Mouse (Mus musculus) midbrain, postnatal 0 days (tissue): Measurements from ENCODE around the gene Trim17. TPM values are rescaled to one million over a fixed set of nuclear protein-coding genes. Genes with fewer than 3 reads are reported as not detected.

Experiments
- ATAC-seq: fragments of 200-750 bp; cut with Nextera tagmentation; 2 replicates; pipeline ENCODE4 v1.8.0; 2017; ENCODE audit warnings: moderate number of reproducible peaks, mild to moderate bottlenecking, moderate TSS enrichment, moderate library complexity; ENCODE audit not compliant: low FRiP score
- DNase-seq: peaks from one replicate; pipeline ENCODE4 v3.0.0-alpha.2; 2015; ENCODE audit warnings: low spot score
- H3K27ac ChIP-seq: fragments of 300-500 bp; sonication (generic); 2 replicates; pipeline ENCODE4 v1.5.1; 2014; ENCODE audit warnings: low read depth, mild to moderate bottlenecking, low read length, mixed read lengths
- H3K27me3 ChIP-seq: fragments of 300-500 bp; sonication (generic); 2 replicates; pipeline ENCODE4 v1.6.1; 2014; ENCODE audit warnings: low read length, control low read depth, mixed read lengths; ENCODE audit not compliant: insufficient read depth
- H3K36me3 ChIP-seq: fragments of 300-500 bp; sonication (generic); 2 replicates; pipeline ENCODE4 v1.6.1; 2014; ENCODE audit warnings: low read length, control low read depth, mixed read lengths; ENCODE audit not compliant: insufficient read depth
- H3K4me1 ChIP-seq: fragments of 300-500 bp; sonication (generic); 2 replicates; pipeline ENCODE4 v1.6.1; 2014; ENCODE audit warnings: mild to moderate bottlenecking, control low read depth, antibody characterized with exemption, low read length, mixed read lengths; ENCODE audit not compliant: insufficient read depth
- H3K4me2 ChIP-seq: fragments of 300-500 bp; sonication (generic); 2 replicates; pipeline ENCODE4 v1.6.1; 2014; ENCODE audit warnings: low read depth, mild to moderate bottlenecking, low read length, mixed read lengths; ENCODE audit not compliant: poor library complexity, severe bottlenecking
- H3K4me3 ChIP-seq: fragments of 300-500 bp; sonication (generic); 2 replicates; pipeline ENCODE4 v1.5.1; 2014; ENCODE audit warnings: low read depth, mild to moderate bottlenecking, low read length, moderate library complexity
- H3K9ac ChIP-seq: fragments of 300-500 bp; sonication (generic); replicated peaks from 2 replicates; pipeline ENCODE4 v1.6.1; 2014; ENCODE audit warnings: mild to moderate bottlenecking, low read length, moderate library complexity, mixed read lengths; ENCODE audit not compliant: poor library complexity, severe bottlenecking
- H3K9me3 ChIP-seq: fragments of 300-500 bp; sonication (generic); 2 replicates; pipeline ENCODE4 v1.6.1; 2016; ENCODE audit warnings: low read length, control low read depth
- CTCF ChIP-seq: IDR thresholded peaks from 2 replicates; pipeline ENCODE4 v1.5.1; 2016; ENCODE audit warnings: antibody characterized with exemption, mild to moderate bottlenecking
- WGBS: fragments of 180-500 bp; shearing (Covaris S2); extraction: QIAGEN DNeasy Blood & Tissue Kit; methylation state at CpG from one replicate; pipeline ENCODE4 v1.1.7; 2014; 5-methylcytosine and 5-hydroxymethylcytosine counted together
- polyA plus RNA-seq: library from polyadenylated mRNA; unstranded; fragments of >200 nt; fragmentation: Nextera tagmentation; extraction: Ambion mirVana; gene quantifications from 2 replicates; pipeline ENCODE4 v1.2.1, GENCODE M21; 2015
- total RNA-seq: library from RNA; depleted of rRNA; stranded (reverse); fragments of >200 nt; gene quantifications from 2 replicates; pipeline ENCODE4 v1.2.3, GENCODE M21; 2014

The Trim17 gene
- total and polyA plus RNA-seq, 2 experiments from 2014 or later, result 0.72 to 2.2 TPM

DNA sequence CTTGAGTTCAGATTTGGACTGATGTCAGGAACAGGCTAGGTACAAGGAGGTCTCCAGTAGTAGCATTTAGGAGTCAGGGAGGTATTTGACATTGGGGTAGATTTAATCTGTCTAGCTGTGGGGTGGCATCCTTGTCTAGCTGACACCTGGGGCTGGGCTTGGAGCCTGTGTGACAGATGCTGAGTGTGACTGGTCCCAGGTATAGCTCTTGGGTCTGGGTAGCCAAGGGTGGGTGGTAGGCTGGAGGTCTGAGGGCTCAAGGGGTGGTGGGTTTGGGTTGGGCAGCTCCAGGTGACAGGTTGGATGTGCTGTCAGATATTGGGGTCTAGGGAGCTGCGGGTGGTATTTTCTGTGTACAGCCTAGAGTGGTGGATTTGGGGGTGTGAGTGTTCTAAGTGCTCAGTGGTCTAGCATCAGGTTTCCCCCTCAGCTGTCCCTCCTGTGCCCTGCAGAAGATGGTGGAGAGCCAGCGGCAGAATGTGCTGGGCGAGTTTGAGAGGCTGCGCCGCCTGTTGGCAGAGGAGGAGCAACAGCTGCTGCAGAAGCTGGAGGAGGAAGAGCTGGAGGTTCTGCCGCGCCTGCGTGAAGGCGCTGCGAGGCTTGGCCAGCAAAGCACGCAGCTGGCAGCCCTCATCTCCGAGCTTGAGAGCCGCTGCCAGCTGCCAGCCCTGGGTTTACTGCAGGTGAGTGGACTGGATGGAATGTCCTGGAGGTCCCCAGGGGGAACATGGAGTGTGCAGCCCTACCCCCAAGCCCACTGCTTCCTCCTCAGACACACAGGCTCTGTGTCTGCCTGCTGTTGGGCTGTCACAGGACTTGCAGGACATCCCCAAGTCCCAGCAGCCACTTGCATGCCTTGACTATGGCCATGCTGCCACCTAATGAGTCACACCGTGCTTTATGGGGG, 27.3 kb downstream of the Trim17 start:
- Histone ChIP-seq H3K4me3 (no peak overlapping the region), H3K4me1 (peaks cover 18% of the 10 kb centered on the region), H3K27ac (no peak overlapping the region), H3K9ac (no peak overlapping the region), H3K36me3 (peaks cover 34% of the 10 kb centered on the region), H3K27me3 (no peaks in the 10 kb centered on the region), H3K4me2 (no peak overlapping the region), H3K9me3 (no peaks in the 10 kb centered on the region)
- WGBS, result 67% methylated on average over 14 of the region's 14 CpGs
- TF ChIP-seq CTCF, result peak; percentile 66
- DNase-seq (peak; percentile 80), ATAC-seq (no peak)

DNA sequence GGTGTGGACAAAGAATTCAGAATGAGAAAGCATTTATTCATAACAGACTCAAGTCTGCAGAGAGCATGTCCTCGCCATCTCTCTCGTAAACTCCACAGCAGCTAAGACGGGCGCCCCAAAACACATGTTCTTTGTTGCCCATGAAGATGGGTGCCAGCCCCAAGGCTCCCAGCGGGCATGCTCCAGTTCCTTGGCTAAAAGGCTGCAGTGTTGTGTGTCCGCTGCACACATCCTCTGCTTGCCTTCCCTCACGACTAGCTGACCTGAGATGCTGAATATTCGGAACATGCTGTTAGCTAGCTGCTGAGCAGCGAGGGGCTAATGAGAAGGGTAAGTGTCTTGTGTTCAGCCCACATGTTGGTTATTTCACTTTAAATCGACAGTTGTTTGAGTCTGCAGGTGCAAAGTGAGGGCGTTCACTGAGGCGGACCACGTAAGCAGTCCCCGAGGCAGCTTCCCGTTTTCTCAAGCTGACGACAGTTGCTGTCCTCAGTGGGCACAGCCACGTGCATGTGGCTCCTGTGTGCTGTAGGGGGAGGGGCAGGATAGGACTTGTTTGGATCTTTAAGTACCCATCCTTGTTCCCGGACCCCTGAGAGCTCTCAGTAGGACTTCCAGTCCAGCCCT, 28.1 kb downstream of the Trim17 start:
- Histone ChIP-seq H3K4me3 (no peak overlapping the region), H3K4me1 (peaks cover 18% of the 10 kb centered on the region), H3K4me2 (no peak overlapping the region), H3K9ac (no peak overlapping the region), H3K9me3 (no peaks in the 10 kb centered on the region), H3K27me3 (no peaks in the 10 kb centered on the region), H3K27ac (no peak overlapping the region), H3K36me3 (peaks cover 42% of the 10 kb centered on the region)
- 89% methylated on average over 18 of the region's 18 CpGs for WGBS
- ATAC-seq (no peak), DNase-seq (no peak)
- no peak for TF ChIP-seq CTCF

DNA sequence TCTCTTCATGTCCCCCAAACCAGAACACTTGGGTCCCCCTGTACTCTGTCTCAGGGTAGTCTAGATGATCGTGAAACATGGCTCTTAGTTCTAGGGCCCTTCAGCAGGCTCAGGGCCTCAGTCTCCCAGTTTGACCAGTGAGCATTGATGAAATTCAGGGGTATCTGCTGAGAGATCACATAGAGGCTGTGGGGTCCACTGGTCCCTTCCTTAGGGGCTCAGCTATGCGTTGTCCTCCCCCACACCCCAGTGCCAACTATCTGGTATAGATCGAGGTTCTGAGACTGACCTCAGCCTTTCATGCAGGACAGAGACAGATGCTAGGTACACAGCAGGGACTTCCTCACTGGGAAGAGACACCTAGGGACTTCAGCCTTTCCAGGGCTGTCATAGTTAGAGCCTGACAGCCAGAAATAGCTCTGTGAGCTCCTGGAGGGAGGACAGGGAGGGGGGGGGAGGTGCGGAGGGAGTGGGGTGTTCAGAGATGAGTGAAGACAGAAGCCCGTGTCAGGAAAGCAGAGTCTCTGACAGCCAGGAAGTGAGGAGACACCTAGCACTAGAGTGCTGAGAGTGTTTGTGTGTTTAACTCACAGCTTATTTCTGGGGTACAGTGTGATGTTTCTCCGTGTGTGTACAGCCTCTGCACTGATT, 29.3 kb downstream of the Trim17 start:
- Histone ChIP-seq H3K27me3 (no peaks in the 10 kb centered on the region), H3K36me3 (peaks cover 50% of the 10 kb centered on the region), H3K9ac (no peak overlapping the region), H3K4me3 (no peak overlapping the region), H3K4me1 (peaks cover 18% of the 10 kb centered on the region), H3K4me2 (no peak overlapping the region), H3K27ac (no peak overlapping the region), H3K9me3 (no peaks in the 10 kb centered on the region)
- ATAC-seq (no peak), DNase-seq (no peak)
- TF ChIP-seq CTCF, result no peak
- 89% methylated on average over 6 of the region's 6 CpGs for WGBS

DNA sequence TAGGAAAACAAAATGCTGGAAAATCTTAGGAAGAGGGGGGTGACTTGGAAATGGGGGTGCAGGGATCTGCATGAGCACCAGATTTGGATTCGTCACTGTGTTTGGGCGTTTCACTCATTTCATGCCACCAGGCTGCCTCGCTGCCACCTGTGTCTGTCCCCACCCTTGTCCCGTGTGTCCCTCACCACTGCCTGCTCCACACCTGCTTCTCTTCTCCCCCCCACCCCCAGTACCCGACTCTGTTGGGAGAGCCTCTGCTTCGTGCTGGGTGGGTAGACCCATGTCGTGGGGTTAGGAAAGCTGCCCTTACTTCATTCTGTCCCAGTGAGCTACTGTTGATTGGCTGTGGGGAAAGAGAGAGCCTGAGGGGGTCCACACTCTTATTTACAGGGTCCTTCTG, 30.2 kb downstream of the Trim17 start:
- TF ChIP-seq CTCF, result no peak
- no peak overlapping the region for H3K4me3 ChIP-seq
- DNase-seq (no peak), ATAC-seq (no peak)
- peaks cover 9% of the 10 kb centered on the region for H3K4me1 ChIP-seq
- no peak overlapping the region for H3K27ac ChIP-seq
- no peak overlapping the region for H3K4me2 ChIP-seq
- no peaks in the 10 kb centered on the region for H3K9me3 ChIP-seq
- 98% methylated on average over 6 of the region's 7 CpGs for WGBS
- no peak overlapping the region for H3K9ac ChIP-seq
- peaks cover 58% of the 10 kb centered on the region for H3K36me3 ChIP-seq
- no peaks in the 10 kb centered on the region for H3K27me3 ChIP-seq

DNA sequence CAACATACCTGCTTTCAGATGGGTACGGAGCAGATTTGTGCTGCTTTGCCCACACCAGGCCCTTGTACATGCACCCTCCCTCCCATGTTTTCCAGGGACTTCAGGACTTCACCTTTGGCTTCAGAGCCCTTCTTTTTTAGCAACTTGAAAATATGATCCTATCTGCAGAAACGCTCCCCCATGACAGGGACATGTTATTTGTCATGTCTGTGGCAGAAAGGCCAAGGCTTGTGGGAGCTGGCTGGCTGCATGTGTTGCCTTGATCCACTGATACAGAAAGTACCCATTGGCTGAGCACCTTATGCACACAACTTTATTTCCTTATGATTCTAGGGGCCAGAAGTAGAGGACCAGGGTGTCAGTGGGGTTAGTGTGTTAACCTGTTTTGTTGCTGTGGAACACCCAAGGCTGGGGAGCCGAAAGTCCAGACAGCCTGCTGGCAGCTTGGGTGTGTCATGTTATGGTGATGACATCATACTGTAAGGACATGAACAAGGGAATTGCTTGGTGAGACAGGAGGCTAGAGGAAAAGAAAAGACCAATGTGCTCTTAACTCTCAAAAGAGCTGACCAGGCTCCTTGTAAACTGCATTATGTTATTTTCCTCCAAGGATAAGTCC, 30.9 kb downstream of the Trim17 start:
- Histone ChIP-seq H3K27ac (no peak overlapping the region), H3K36me3 (peaks cover 58% of the 10 kb centered on the region), H3K9ac (no peak overlapping the region), H3K9me3 (no peaks in the 10 kb centered on the region), H3K4me1 (0 out of 2 replicates have a peak, but pooled peaks cover 3% of the 10 kb centered on the region), H3K4me3 (no peak overlapping the region), H3K27me3 (no peaks in the 10 kb centered on the region), H3K4me2 (no peak overlapping the region)
- no peak for DNase-seq
- ATAC-seq, result no peak
- TF ChIP-seq CTCF, result no peak
- WGBS, result 93% methylated on average over 3 of the region's 3 CpGs
